Mouse (Mus musculus): ENCODE results near the gene Uck2. TPM values are rescaled to one million over a fixed set of nuclear protein-coding genes. Genes with fewer than 3 reads are reported as not detected.
A peak's percentile ranks its signal among the peaks of the same experiment; 100 is the strongest.

The Uck2 gene
- polyA plus RNA-seq, 1 experiment from 2014 or later: 46.6 TPM

DNA sequence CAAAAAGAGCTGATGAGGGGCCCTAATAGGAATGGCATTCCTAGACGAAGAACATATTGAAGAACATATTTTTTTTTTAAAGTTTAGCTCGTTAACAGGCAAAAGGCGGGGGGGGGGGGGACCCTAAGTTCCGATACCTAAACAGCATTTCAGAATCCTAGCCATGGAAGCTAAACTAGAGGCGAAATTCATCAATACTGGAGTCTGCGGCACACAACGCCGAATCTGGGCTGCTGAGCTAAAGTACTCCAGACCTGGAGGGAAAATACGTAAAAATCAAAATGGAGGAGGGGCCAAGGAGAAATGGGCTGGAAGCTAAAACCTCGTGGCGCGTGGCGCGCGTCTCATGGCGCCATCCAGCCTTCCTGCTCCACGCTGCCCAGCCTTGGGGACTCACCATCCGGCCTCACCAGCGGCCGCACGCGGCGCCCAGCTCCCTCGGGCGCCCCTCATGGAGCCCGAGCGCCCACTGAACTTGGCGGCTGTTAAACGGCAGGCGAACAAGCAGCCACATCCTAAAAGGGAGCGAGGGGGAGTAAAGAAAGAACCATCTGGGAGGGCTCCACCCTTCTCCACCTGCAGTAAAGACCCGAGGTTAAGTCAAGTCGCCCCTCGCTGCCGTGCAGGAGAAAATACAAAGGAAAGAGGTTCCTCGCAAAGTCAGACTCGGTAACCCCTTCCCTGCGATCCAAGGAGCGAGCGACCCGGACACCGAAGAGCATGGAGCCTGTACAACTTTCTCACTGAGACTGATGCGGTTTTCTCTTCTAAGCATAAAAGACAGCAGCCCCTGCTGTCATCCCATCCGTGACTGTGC, 1.5 kb downstream of the Uck2 start:
- H3K9ac ChIP-seq (replicated peaks): peak overlapping the region; percentile 85
- H3K9me3 ChIP-seq (replicated peaks): no peaks in the 10 kb centered on the region
- no peaks in the 10 kb centered on the region for H3K27me3 ChIP-seq (replicated peaks)
- H3K4me2 ChIP-seq: peak overlapping the region; percentile 72
- under 1% methylated on average over 43 of the region's 44 CpGs for WGBS
- peak overlapping the region; percentile 81 for H3K4me3 ChIP-seq (replicated peaks)
- peak overlapping the region; percentile 96 for H3K27ac ChIP-seq (replicated peaks)
- peaks cover 24% of the 10 kb centered on the region for H3K4me1 ChIP-seq
- peak; percentile 28 for ATAC-seq (ENCODE audit: low FRiP score)
- H3K36me3 ChIP-seq: 0 out of 2 replicates have a peak, but pooled peaks cover 2% of the 10 kb centered on the region

DNA sequence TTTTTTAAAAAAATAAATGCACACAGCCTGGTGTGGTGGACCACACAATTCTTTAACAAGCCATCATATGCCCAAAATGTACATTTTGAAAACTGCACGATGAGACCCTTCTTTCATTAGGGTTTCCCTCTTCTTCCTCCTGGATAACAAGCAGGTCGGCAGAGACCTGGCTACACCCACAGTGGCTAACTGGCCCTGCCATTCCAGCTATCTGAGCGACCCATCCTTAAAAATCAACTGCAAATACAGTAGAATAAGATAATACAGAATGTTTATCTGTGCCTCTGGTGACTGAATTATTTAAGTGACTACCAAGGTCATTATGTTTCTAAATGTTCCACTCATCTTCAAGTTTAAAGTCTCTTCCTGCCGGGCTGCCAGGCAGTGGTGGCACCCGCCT, 2.4 kb downstream of the Uck2 start:
- Histone ChIP-seq H3K9me3 (replicated peaks) (no peaks in the 10 kb centered on the region), H3K9ac (replicated peaks) (peak overlapping the region; percentile 85; the same call in 1 of the 2 replicates), H3K27ac (replicated peaks) (peak overlapping the region; percentile 96; the same call in 1 of the 2 replicates), H3K4me2 (peak overlapping the region; percentile 72), H3K27me3 (replicated peaks) (no peaks in the 10 kb centered on the region), H3K4me3 (replicated peaks) (peak overlapping the region; percentile 81), H3K4me1 (peaks cover 24% of the 10 kb centered on the region), H3K36me3 (0 out of 2 replicates have a peak, but pooled peaks cover 2% of the 10 kb centered on the region)
- WGBS: 44% methylated on average over 5 of the region's 5 CpGs
- no peak for ATAC-seq (ENCODE audit: low FRiP score)

DNA sequence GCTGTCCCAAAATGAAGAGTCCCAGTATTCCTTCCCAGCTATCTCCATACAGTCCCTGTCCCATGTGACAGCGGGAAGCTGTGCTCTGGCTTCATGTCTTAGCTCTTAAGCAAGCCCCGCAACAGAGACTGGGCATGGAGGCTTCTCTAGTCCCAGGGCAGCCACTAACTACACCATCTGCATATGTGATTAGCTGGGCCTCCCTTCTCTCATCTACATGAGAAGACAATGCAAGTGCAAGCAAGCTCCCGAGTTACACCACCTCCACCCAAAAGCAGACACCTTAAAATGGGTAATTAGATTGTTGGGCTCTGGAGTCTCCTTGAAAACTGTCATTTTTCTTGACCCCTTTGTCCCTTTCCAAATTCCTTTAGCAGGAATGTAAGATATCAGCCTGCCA, 3.0 kb downstream of the Uck2 start:
- WGBS: 34% methylated on average over 3 of the region's 3 CpGs
- peak overlapping the region; percentile 72 for H3K4me2 ChIP-seq
- peak overlapping the region; percentile 81; the same call in 1 of the 2 replicates for H3K4me3 ChIP-seq (replicated peaks)

DNA sequence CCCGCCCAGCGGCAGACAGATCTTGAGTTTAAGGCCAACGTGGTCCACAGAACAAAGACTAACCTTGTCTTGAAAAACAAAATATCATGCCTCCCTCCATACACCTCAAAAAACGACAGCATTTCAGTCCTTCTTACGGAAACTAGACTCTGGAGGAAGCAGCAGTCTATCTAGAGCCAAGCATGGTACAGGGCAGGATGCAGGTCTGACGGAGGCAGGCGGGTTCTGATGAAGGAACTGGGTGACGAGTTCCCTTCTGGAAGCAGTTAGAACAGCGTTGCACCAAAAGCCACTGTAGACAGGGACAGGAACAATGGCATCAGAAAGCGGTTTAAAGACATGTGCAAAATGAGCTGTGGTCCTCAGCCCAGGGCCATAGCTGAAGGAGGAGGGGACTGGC, 5.1 kb downstream of the Uck2 start:
- no peak overlapping the region for H3K4me2 ChIP-seq
- no peak overlapping the region for H3K4me3 ChIP-seq (replicated peaks)
- H3K4me1 ChIP-seq: peaks cover 18% of the 10 kb centered on the region
- no peak overlapping the region for H3K9ac ChIP-seq (replicated peaks)
- H3K27ac ChIP-seq (replicated peaks): no peak overlapping the region
- H3K36me3 ChIP-seq: 0 out of 2 replicates have a peak, but pooled peaks cover 2% of the 10 kb centered on the region
- ATAC-seq (ENCODE audit: low FRiP score): no peak
- 93% methylated on average over 10 of the region's 10 CpGs for WGBS
- H3K9me3 ChIP-seq (replicated peaks): no peaks in the 10 kb centered on the region
- H3K27me3 ChIP-seq (replicated peaks): no peaks in the 10 kb centered on the region

More for the DNA sequence above, 3.0 kb downstream of the Uck2 start:
- H3K36me3 ChIP-seq: 0 out of 2 replicates have a peak, but pooled peaks cover 2% of the 10 kb centered on the region
- H3K9me3 ChIP-seq (replicated peaks): no peaks in the 10 kb centered on the region
- no peak for ATAC-seq (ENCODE audit: low FRiP score)
- no peak overlapping the region; the same call in 1 of the 2 replicates for H3K9ac ChIP-seq (replicated peaks)
- H3K27ac ChIP-seq (replicated peaks): no peak overlapping the region
- H3K27me3 ChIP-seq (replicated peaks): no peaks in the 10 kb centered on the region
- peaks cover 24% of the 10 kb centered on the region for H3K4me1 ChIP-seq

DNA sequence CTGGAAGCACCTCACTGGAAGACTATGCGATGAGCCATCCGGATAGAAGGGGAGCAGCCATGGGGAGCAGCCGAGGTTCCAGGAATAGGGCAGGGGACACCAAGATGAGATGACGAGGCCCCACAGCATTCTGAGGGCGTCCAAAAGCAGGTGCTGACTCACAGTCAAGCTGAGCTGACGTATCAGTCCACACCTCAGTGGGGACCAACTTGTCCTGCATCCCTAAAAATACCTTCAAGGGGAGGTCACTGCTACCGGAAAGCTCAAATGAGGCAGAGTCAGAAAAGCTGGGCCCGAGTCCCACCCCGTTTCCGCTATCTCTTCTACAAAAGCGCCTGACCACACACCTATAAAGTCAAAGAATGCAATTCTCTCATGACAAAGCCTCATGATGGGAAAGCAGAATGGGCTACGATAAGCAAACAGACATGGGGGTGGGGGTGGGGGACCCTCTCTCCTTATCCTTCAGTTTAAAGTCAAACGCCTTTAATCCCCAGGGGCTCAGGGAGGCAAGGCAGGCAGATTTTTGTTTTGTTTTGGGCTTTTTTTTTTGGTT, 5.9 kb downstream of the Uck2 start:
- H3K9ac ChIP-seq (replicated peaks): no peak overlapping the region
- ATAC-seq (ENCODE audit: low FRiP score): no peak
- no peaks in the 10 kb centered on the region for H3K9me3 ChIP-seq (replicated peaks)
- H3K27ac ChIP-seq (replicated peaks): no peak overlapping the region
- H3K4me2 ChIP-seq: no peak overlapping the region
- peaks cover 18% of the 10 kb centered on the region for H3K4me1 ChIP-seq
- H3K36me3 ChIP-seq: 0 out of 2 replicates have a peak, but pooled peaks cover 2% of the 10 kb centered on the region
- no peak overlapping the region for H3K4me3 ChIP-seq (replicated peaks)
- WGBS: 79% methylated on average over 13 of the region's 13 CpGs
- H3K27me3 ChIP-seq (replicated peaks): no peaks in the 10 kb centered on the region

DNA sequence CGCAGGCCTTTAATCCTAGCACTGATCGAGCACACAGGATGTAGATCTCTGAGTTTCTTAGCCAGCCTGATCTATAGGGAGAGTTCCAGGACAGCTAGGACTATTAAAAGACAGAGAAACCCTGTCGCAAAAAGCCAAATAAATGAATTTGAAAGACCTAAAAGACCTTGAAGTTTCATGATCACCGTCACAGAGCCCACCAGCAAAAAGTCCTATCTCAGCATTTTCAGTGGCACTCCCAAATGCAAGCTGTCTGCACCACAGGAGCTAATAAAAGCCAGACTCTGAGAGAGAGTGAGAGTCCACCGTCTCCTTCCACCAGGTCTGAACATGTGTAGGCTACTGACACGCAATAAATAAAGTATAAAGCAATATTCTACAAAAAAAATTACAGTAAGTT, 6.7 kb downstream of the Uck2 start:
- no peaks in the 10 kb centered on the region for H3K9me3 ChIP-seq (replicated peaks)
- H3K36me3 ChIP-seq: 0 out of 2 replicates have a peak, but pooled peaks cover 2% of the 10 kb centered on the region
- no peak overlapping the region for H3K27ac ChIP-seq (replicated peaks)
- H3K9ac ChIP-seq (replicated peaks): no peak overlapping the region
- no peak for ATAC-seq (ENCODE audit: low FRiP score)
- H3K27me3 ChIP-seq (replicated peaks): no peaks in the 10 kb centered on the region
- no peak overlapping the region for H3K4me3 ChIP-seq (replicated peaks)
- H3K4me1 ChIP-seq: peaks cover 27% of the 10 kb centered on the region
- WGBS: 74% methylated on average over 6 of the region's 6 CpGs
- no peak overlapping the region for H3K4me2 ChIP-seq

DNA sequence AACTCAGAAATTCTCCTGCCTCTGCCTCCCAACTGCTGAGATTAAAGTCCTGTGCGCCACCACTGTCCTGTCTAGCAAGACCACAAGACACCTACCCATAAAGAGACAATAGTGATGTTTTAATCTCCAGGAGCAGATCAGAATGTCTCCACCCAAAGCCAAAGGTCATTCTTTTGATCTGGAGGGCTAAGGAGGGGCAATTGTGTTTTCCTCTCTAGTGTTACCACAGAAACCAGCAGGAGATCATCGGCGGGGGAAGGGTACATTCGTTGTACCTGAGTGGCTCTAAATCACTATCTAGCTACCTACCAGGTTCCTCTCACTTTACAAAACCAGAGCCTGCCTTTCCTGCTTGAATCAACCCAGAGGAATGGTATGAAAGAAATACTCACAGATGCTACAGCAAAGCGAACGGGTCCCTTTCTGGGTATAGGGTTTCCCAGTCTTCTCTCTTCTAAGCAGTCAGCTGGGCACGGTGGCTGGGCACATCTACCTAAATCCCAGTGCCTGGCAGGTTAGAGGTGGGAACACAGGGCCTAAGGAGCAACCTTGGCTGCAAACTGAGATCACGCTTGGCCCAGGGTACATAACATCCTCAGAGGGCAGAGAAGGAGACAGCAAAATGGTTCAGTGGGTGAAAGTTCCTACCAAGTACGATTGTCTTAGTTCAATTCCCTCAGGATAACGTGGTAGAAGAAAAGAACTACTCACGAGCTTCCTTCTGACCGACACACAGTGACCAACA, 10.3 kb downstream of the Uck2 start:
- WGBS: 84% methylated on average over 12 of the region's 12 CpGs
- Histone ChIP-seq H3K36me3 (no peaks in the 10 kb centered on the region), H3K9ac (replicated peaks) (no peak overlapping the region), H3K4me3 (replicated peaks) (no peak overlapping the region), H3K27ac (replicated peaks) (no peak overlapping the region), H3K4me1 (peaks cover 39% of the 10 kb centered on the region), H3K4me2 (no peak overlapping the region), H3K9me3 (replicated peaks) (no peaks in the 10 kb centered on the region), H3K27me3 (replicated peaks) (no peaks in the 10 kb centered on the region)
- ATAC-seq (ENCODE audit: low FRiP score): no peak

DNA sequence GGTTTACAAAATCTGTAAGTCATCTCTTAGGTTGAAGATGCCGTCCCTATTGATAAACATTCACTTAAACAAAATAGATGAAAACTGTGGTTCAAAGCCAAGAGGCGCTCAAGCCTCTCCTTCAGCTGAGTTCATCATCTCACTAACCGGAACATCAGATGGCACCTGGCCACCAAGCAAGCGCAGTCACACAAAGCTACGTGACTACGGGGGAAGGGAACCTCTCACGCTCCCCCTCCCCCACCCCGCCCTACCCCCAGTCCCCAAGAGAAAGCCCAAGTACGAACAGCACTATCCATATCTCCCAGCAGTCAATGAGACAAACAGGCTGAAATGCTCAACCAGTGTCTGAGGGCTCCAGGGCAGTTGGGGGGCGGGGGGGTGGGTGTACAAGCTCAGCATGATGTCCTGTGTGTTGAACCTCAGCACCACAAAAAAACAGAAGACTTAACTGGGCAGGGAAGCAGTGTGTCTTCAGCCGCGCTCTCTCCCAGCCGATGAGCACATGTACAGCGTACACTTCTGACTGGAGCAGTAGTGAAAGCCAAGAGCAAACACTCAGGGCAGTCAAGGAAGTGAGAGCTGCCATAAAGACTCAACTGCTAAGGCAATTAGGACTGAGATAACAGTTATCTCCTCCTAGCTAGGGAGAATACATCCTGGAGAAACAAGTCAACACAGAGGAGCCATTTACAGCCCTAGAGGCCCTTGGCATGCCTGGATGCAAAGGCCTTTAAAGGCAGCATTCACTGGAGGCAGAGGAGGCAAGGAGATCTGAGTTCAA, 11.5 kb downstream of the Uck2 start:
- Histone ChIP-seq H3K9me3 (replicated peaks) (no peaks in the 10 kb centered on the region), H3K4me3 (replicated peaks) (no peak overlapping the region), H3K4me1 (peaks cover 45% of the 10 kb centered on the region), H3K36me3 (no peaks in the 10 kb centered on the region), H3K9ac (replicated peaks) (no peak overlapping the region), H3K4me2 (no peak overlapping the region), H3K27ac (replicated peaks) (no peak overlapping the region), H3K27me3 (replicated peaks) (no peaks in the 10 kb centered on the region)
- no peak for ATAC-seq (ENCODE audit: low FRiP score)
- 48% methylated on average over 14 of the region's 14 CpGs for WGBS

DNA sequence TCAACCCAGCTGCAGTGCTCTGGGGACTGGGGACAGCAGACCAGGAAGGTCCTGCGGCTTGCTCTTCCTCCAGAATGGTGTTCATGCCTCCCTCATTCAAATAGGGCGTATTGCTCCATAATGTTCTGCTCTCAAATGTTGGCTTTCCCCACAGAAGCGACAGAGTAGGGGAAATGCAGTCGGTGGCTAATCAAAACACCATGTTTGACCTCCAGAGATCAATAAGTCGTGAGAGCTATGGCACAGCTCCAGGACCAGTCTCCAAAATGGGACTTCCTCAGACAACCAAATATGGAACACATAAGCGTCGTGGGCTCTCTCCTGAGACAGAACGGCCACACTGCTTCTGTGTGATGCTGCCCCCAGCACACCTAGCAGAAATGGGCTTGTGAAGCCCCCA, 13.3 kb downstream of the Uck2 start:
- Histone ChIP-seq H3K27me3 (replicated peaks) (no peaks in the 10 kb centered on the region), H3K36me3 (no peaks in the 10 kb centered on the region), H3K9me3 (replicated peaks) (no peaks in the 10 kb centered on the region), H3K9ac (replicated peaks) (no peak overlapping the region), H3K27ac (replicated peaks) (no peak overlapping the region), H3K4me3 (replicated peaks) (no peak overlapping the region), H3K4me1 (peaks cover 45% of the 10 kb centered on the region), H3K4me2 (no peak overlapping the region)
- no peak for ATAC-seq (ENCODE audit: low FRiP score)
- WGBS: 43% methylated on average over 8 of the region's 8 CpGs

DNA sequence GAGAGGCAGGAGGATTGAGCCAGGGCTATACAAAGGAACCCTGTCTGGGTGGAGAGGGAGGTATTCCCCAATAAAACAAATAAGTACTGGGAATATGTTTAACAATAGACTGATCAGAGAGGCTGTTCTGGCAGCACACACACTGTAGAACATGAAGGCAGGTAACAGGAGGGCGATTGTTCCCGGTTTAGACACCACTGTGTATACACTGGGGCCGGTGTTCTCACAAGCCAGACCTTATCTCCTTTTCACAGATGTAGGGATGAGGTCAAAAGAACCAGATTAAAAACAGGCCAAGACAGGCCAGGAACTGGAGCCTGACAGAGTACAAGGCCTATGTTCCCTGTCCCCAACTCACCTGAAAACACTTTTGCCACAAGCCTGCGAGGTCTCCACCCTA, 13.8 kb downstream of the Uck2 start:
- H3K27ac ChIP-seq (replicated peaks): no peak overlapping the region
- peaks cover 45% of the 10 kb centered on the region for H3K4me1 ChIP-seq
- WGBS: 42% methylated on average over 4 of the region's 4 CpGs

More for the DNA sequence above, 13.8 kb downstream of the Uck2 start:
- H3K27me3 ChIP-seq (replicated peaks): no peaks in the 10 kb centered on the region
- H3K4me2 ChIP-seq: no peak overlapping the region
- no peak overlapping the region for H3K4me3 ChIP-seq (replicated peaks)
- H3K36me3 ChIP-seq: no peaks in the 10 kb centered on the region
- ATAC-seq (ENCODE audit: low FRiP score): no peak
- H3K9me3 ChIP-seq (replicated peaks): no peaks in the 10 kb centered on the region
- no peak overlapping the region for H3K9ac ChIP-seq (replicated peaks)

All from neural tube, embryonic 15.5 days (tissue).